Mouse (Mus musculus): ENCODE measurements around the gene Pglyrp2. TPM values are rescaled to one million over a fixed set of nuclear protein-coding genes. Genes with fewer than 3 reads are reported as not detected.

Gene Pglyrp2
- polyA plus RNA-seq, 1 experiment, result 43.0 TPM

DNA sequence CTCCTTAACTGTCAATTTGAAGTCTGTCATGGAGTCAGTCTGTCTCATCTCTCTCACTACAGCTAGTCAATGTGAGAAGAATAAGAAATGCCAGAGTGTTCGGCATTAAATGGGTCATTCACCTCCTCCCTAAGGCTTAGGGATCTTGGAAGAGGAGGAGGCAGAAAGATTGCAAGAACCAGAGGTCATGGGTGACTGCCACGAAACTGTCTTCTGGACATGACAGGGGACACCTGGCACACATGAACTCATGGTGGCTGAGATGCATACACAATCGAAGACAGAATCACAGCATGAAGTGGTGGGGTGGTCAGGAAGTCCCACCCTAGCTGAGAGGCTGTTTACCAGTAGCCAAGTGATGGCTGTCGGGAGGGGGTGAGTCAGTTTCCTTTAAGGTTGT lies 10.4 kb upstream of the Pglyrp2 start:
- H3K27ac ChIP-seq (ENCODE audit: insufficient read depth, low read length), result no peak overlapping the region
- no peaks in the 10 kb centered on the region for H3K4me1 ChIP-seq (ENCODE audit: control insufficient read depth, insufficient read depth, insufficient read length)
- no peak overlapping the region for H3K4me3 ChIP-seq (ENCODE audit: extremely low read depth, insufficient read depth, insufficient read length)
- no peak for TF ChIP-seq CTCF (IDR thresholded peaks at IDR 0.05; ENCODE audit: extremely low read depth, insufficient read depth, insufficient read length, insufficient replicate concordance)
- no peaks in the 10 kb centered on the region for H3K36me3 ChIP-seq (ENCODE audit: control insufficient read depth, insufficient read depth, low read length)
- H3K27me3 ChIP-seq (ENCODE audit: control insufficient read depth, insufficient read depth, low read length), result no peaks in the 10 kb centered on the region
- WGBS, result 61% methylated on average over 4 of the region's 4 CpGs
- no peak for DNase-seq (ENCODE audit: low read depth in 1 of 2, low spot score in 2 of 2)

DNA sequence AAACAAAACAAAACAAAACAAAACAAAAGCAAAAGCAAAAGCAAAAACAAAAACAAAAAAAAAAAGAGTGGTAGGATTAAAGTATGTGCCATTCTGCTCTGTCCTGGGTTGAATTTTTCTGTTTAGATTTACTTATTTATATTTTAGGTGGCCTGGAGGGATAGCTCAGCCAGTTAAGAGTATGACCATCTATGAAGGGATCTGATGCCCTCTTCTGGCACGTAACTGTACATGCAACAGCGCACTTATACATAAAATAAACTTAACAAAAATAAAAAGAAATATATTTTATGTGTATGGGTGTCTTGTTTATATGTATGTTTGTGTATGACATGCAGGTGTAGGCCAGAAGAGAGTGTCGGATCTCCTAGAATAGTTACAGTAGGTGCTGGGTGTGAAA lies 8.0 kb upstream of the Pglyrp2 start:
- peak in 1 of 2 experiments; percentile 35 for DNase-seq (ENCODE audit: low read depth in 1 of 2, low spot score in 2 of 2)
- Histone ChIP-seq H3K27ac (ENCODE audit: insufficient read depth, low read length) (no peak overlapping the region), H3K27me3 (ENCODE audit: control insufficient read depth, insufficient read depth, low read length) (no peaks in the 10 kb centered on the region), H3K4me3 (ENCODE audit: extremely low read depth, insufficient read depth, insufficient read length) (no peak overlapping the region), H3K4me1 (ENCODE audit: control insufficient read depth, insufficient read depth, insufficient read length) (no peaks in the 10 kb centered on the region), H3K36me3 (ENCODE audit: control insufficient read depth, insufficient read depth, low read length) (no peaks in the 10 kb centered on the region)
- TF ChIP-seq POLR2A (IDR thresholded peaks at IDR 0.05; ENCODE audit: low read depth, low read length), result no peak
- peak; percentile 18; the same call in 1 of the 2 replicates for TF ChIP-seq CTCF (IDR thresholded peaks at IDR 0.05; ENCODE audit: extremely low read depth, insufficient read depth, insufficient read length, insufficient replicate concordance)
- 48% methylated on average over 3 of the region's 3 CpGs for WGBS

DNA sequence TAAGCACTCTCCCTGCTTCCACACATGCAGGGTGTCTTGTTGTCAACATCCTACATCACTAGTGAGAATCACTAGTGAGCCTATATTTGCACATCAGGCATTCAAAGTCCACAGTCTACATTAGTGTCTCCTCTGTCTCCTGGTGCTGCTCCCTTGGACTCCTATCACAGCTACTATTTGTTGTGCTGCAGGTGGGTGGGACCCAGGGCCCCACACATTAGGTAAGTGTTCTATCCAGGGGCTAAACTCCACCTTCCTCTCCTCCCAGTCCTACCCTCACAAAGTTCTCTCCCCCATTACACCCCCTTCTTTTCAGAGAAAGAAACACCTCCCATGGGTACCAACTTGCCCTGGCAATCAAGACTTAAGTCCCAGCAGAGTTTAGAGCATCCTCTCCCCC lies 2.6 kb upstream of the Pglyrp2 start:
- Histone ChIP-seq H3K4me1 (ENCODE audit: control insufficient read depth, insufficient read depth, insufficient read length) (peaks cover 6% of the 10 kb centered on the region; the same call in 1 of the 2 replicates), H3K27me3 (ENCODE audit: control insufficient read depth, insufficient read depth, low read length) (no peaks in the 10 kb centered on the region), H3K27ac (ENCODE audit: insufficient read depth, low read length) (no peak overlapping the region), H3K4me3 (ENCODE audit: extremely low read depth, insufficient read depth, insufficient read length) (no peak overlapping the region), H3K36me3 (ENCODE audit: control insufficient read depth, insufficient read depth, low read length) (no peaks in the 10 kb centered on the region)
- no peak for TF ChIP-seq CTCF (IDR thresholded peaks at IDR 0.05; ENCODE audit: extremely low read depth, insufficient read depth, insufficient read length, insufficient replicate concordance)
- no peak for TF ChIP-seq POLR2A (IDR thresholded peaks at IDR 0.05; ENCODE audit: low read depth, low read length)
- DNase-seq (ENCODE audit: low read depth in 1 of 2, low spot score in 2 of 2), result no peak

DNA sequence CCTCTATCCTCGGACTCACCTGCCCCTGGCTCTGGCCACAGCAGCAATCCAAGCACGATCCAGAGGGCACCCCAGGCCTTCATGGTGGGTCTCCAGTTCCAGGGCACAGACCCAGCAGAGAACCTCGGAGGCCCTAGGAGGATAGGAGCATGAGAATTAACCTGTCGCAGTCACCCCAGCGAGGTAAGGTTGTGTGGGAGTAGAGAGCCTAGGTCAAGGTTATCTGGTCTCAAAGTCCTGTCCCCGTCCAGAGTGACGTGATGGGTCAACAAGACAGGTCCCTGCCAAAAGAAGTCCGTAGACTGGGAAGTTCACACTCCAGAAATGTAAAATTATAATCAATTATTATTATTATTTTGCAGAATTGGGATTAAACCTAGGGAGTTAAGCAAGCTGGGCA lies 3.2 kb downstream of the Pglyrp2 start:
- TF ChIP-seq CTCF (IDR thresholded peaks at IDR 0.05; ENCODE audit: extremely low read depth, insufficient read depth, insufficient read length, insufficient replicate concordance) (no peak), POLR2A (IDR thresholded peaks at IDR 0.05; ENCODE audit: low read depth, low read length) (no peak)
- Histone ChIP-seq H3K4me1 (ENCODE audit: control insufficient read depth, insufficient read depth, insufficient read length) (peaks cover 10% of the 10 kb centered on the region; the same call in 1 of the 2 replicates), H3K27ac (ENCODE audit: insufficient read depth, low read length) (no peak overlapping the region), H3K27me3 (ENCODE audit: control insufficient read depth, insufficient read depth, low read length) (no peaks in the 10 kb centered on the region), H3K36me3 (ENCODE audit: control insufficient read depth, insufficient read depth, low read length) (peaks cover 17% of the 10 kb centered on the region), H3K4me3 (ENCODE audit: extremely low read depth, insufficient read depth, insufficient read length) (no peak overlapping the region)
- DNase-seq (ENCODE audit: low read depth in 1 of 2, low spot score in 2 of 2), result no peak
- 88% methylated on average over 8 of the region's 8 CpGs for whole genome bisulfite sequencing

DNA sequence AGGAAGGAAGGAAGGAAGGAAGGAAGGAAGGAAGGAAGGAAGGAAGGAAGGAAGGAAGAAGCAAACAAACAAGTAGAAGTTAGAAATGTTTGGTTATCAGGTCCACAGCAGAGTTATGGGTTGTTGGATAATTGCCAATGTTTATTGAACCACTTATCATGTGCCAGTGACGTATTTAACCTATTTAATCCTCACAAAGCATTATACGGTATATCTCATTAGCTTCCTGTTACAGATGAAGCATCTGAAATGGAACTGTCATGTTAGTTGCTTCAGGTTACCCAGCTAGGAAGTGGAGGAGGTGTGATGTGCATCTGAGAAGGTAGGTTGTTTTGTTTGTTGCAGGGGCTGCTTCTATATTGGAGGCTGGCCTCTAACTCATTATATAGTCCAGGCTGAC lies 4.0 kb downstream of the Pglyrp2 start:
- Histone ChIP-seq H3K27me3 (ENCODE audit: control insufficient read depth, insufficient read depth, low read length) (no peaks in the 10 kb centered on the region), H3K4me1 (ENCODE audit: control insufficient read depth, insufficient read depth, insufficient read length) (peaks cover 6% of the 10 kb centered on the region; the same call in 1 of the 2 replicates), H3K36me3 (ENCODE audit: control insufficient read depth, insufficient read depth, low read length) (peaks cover 22% of the 10 kb centered on the region), H3K4me3 (ENCODE audit: extremely low read depth, insufficient read depth, insufficient read length) (no peak overlapping the region), H3K27ac (ENCODE audit: insufficient read depth, low read length) (no peak overlapping the region)
- no peak for DNase-seq (ENCODE audit: low read depth in 1 of 2, low spot score in 2 of 2)
- no peak for TF ChIP-seq CTCF (IDR thresholded peaks at IDR 0.05; ENCODE audit: extremely low read depth, insufficient read depth, insufficient read length, insufficient replicate concordance)
- TF ChIP-seq POLR2A (IDR thresholded peaks at IDR 0.05; ENCODE audit: low read depth, low read length), result no peak
- 78% methylated on average over 2 of the region's 2 CpGs for WGBS

DNA sequence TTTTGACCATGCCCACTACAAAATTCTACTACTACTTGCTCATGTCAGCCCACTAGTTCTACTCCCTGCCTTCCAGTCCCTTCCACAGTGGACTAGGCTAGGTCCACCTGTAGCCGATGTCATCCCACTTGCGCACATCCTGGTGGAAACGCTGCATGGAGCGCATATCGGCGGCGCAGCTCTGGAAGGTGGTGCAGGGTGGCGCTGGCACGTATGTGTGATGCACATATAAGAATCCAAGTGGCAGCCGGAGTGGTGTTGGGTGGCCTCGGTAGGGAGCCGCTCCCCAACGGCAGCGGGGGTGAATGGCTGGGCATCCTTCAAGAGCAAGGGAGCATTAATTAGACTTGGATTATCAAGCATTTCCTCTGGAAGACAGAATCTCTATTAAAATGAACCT lies 7.2 kb downstream of the Pglyrp2 start:
- H3K4me3 ChIP-seq (ENCODE audit: extremely low read depth, insufficient read depth, insufficient read length), result no peak overlapping the region
- H3K27me3 ChIP-seq (ENCODE audit: control insufficient read depth, insufficient read depth, low read length), result no peaks in the 10 kb centered on the region
- H3K27ac ChIP-seq (ENCODE audit: insufficient read depth, low read length), result no peak overlapping the region
- H3K36me3 ChIP-seq (ENCODE audit: control insufficient read depth, insufficient read depth, low read length), result peaks cover 32% of the 10 kb centered on the region
- DNase-seq (ENCODE audit: low read depth in 1 of 2, low spot score in 2 of 2), result no peak
- H3K4me1 ChIP-seq (ENCODE audit: control insufficient read depth, insufficient read depth, insufficient read length), result peaks cover 4% of the 10 kb centered on the region; the same call in 1 of the 2 replicates
- TF ChIP-seq POLR2A (IDR thresholded peaks at IDR 0.05; ENCODE audit: low read depth, low read length) (no peak), CTCF (IDR thresholded peaks at IDR 0.05; ENCODE audit: extremely low read depth, insufficient read depth, insufficient read length, insufficient replicate concordance) (no peak)
- 93% methylated on average over 14 of the region's 14 CpGs for whole genome bisulfite sequencing

DNA sequence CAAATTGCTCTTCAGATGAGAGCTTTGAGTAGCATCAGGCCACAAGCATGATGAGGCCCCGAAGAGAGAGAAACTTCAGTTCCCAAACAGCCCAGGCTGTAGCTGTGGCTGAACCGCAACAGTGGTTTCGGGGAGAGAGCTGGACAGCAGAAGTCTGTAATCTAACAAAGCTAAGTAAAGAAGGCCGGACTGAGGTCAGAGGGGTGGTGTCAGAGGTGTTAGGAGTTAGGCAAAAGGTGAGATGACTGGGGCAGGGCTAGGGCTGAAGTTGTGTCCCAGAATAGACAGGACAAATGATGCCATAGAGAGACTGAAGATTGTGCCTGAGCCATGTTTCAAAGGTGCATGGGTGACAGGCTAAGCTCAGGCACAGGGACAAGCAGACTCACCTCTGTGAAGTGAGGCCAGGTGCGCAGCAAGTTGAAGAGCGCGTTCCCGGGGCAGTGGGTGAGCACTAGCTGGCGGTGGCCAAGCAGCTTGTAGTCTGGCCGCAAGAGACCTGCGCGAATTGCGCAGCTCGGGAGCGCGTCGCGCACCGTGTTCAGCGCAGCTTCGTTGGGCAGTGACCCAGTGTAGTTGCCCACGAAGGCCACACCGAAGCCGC lies 8.4 kb downstream of the Pglyrp2 start:
- Histone ChIP-seq H3K27me3 (ENCODE audit: control insufficient read depth, insufficient read depth, low read length) (no peaks in the 10 kb centered on the region), H3K27ac (ENCODE audit: insufficient read depth, low read length) (no peak overlapping the region), H3K4me1 (ENCODE audit: control insufficient read depth, insufficient read depth, insufficient read length) (no peaks in the 10 kb centered on the region), H3K36me3 (ENCODE audit: control insufficient read depth, insufficient read depth, low read length) (peaks cover 32% of the 10 kb centered on the region), H3K4me3 (ENCODE audit: extremely low read depth, insufficient read depth, insufficient read length) (no peak overlapping the region)
- TF ChIP-seq CTCF (IDR thresholded peaks at IDR 0.05; ENCODE audit: extremely low read depth, insufficient read depth, insufficient read length, insufficient replicate concordance) (no peak), POLR2A (IDR thresholded peaks at IDR 0.05; ENCODE audit: low read depth, low read length) (no peak)
- WGBS, result 94% methylated on average over 24 of the region's 24 CpGs
- DNase-seq (ENCODE audit: low read depth in 1 of 2, low spot score in 2 of 2), result no peak
